Mouse (Mus musculus) liver, postnatal 0 days (tissue): ENCODE measurements around the gene Slc13a5. TPM values are rescaled to one million over a fixed set of nuclear protein-coding genes. Genes with fewer than 3 reads are reported as not detected.

Experiments used
- ATAC-seq: fragments of 200-750 bp; cut with Nextera tagmentation; 2 replicates; pipeline ENCODE4 v1.8.0; 2017; ENCODE audit warnings: mild to moderate bottlenecking, moderate library complexity
- DNase-seq: peaks from one replicate; pipeline ENCODE4 v3.0.0-alpha.2; 2016
- H3K27ac ChIP-seq: fragments of 300-500 bp; sonication (generic); 2 replicates; pipeline ENCODE4 v1.5.1; 2014; ENCODE audit warnings: antibody characterized with exemption, moderate library complexity, mild to moderate bottlenecking, low read depth
- H3K27me3 ChIP-seq: fragments of 300-500 bp; sonication (generic); 2 replicates; pipeline ENCODE4 v1.6.1; 2014; ENCODE audit warnings: low read length, control low read depth, mixed read lengths; ENCODE audit not compliant: insufficient read depth
- H3K36me3 ChIP-seq: fragments of 300-500 bp; sonication (generic); replicated peaks from 2 replicates; pipeline ENCODE4 v1.6.1; 2014; ENCODE audit warnings: mild to moderate bottlenecking, control low read depth, low read length, moderate library complexity, mixed read lengths; ENCODE audit not compliant: insufficient read depth
- H3K4me1 ChIP-seq: fragments of 300-500 bp; sonication (generic); 2 replicates; pipeline ENCODE4 v1.6.1; 2014; ENCODE audit warnings: antibody characterized with exemption, mild to moderate bottlenecking, control low read depth; ENCODE audit not compliant: insufficient read depth
- H3K4me2 ChIP-seq: fragments of 300-500 bp; sonication (generic); 2 replicates; pipeline ENCODE4 v1.6.1; 2014; ENCODE audit warnings: low read depth, mild to moderate bottlenecking, low read length, moderate library complexity, mixed read lengths
- H3K4me3 ChIP-seq: fragments of 300-500 bp; sonication (generic); 2 replicates; pipeline ENCODE4 v1.5.1; 2014; ENCODE audit warnings: low read depth, low read length
- H3K9ac ChIP-seq: fragments of 300-500 bp; sonication (generic); replicated peaks from 2 replicates; pipeline ENCODE4 v1.6.1; 2014; ENCODE audit warnings: mild to moderate bottlenecking, moderate library complexity
- H3K9me3 ChIP-seq: fragments of 300-500 bp; sonication (generic); 2 replicates; pipeline ENCODE4 v1.6.1; 2016; ENCODE audit warnings: mild to moderate bottlenecking, control low read depth, low read length, mixed read lengths
- CTCF ChIP-seq: sonication (generic); IDR thresholded peaks from 2 replicates; pipeline ENCODE4 v1.5.1; 2016; ENCODE audit warnings: antibody characterized with exemption, low read depth
- EP300 ChIP-seq: IDR thresholded peaks from 2 replicates; pipeline ENCODE4 v1.6.1; 2016; ENCODE audit warnings: antibody characterized with exemption, low read depth, mild to moderate bottlenecking
- WGBS: fragments of 180-500 bp; shearing (Covaris S2); extraction: QIAGEN DNeasy Blood & Tissue Kit; methylation state at CpG from one replicate; pipeline ENCODE4 v1.1.7; 2014; ENCODE audit not compliant: insufficient replicate concordance; 5-methylcytosine and 5-hydroxymethylcytosine counted together
- polyA plus RNA-seq: library from polyadenylated mRNA; unstranded; fragments of >200 nt; fragmentation: Nextera tagmentation; extraction: Ambion mirVana; gene quantifications from 2 replicates; pipeline ENCODE4 v1.2.1, GENCODE M21; 2015

The Slc13a5 gene
- not detected in 2 replicates for polyA plus RNA-seq

- ATAC-seq = no peak
- H3K27ac ChIP-seq = no peak within 1 kb of the TSS
- H3K4me3 ChIP-seq = peak within 1 kb of the TSS; percentile 32
- no peak for TF ChIP-seq CTCF
- no peaks in the 10 kb centered on the region for H3K36me3 ChIP-seq
- H3K9me3 ChIP-seq = no peaks in the 10 kb centered on the region
- peaks cover 9% of the 10 kb centered on the region for H3K4me1 ChIP-seq
- peak within 1 kb of the TSS; percentile 67 for H3K4me2 ChIP-seq
- DNase-seq = no peak
- peaks cover 33% of the 10 kb centered on the region for H3K27me3 ChIP-seq
- H3K9ac ChIP-seq = no peak within 1 kb of the TSS
- 4% methylated on average over 36 of the region's 36 CpGs for WGBS
Observed at GRCm38 (mm10) chr11:72266960-72267560, at the start of gene Slc13a5. Gene Slc13a5, minus strand, starts transcription at chr11:72267222.

- Histone ChIP-seq H3K27me3 (peaks cover 23% of the 10 kb centered on the region), H3K4me1 (no peaks in the 10 kb centered on the region), H3K27ac (no peak within 1 kb of the TSS), H3K9ac (no peak within 1 kb of the TSS), H3K36me3 (peaks cover 2% of the 10 kb centered on the region), H3K4me3 (no peak within 1 kb of the TSS), H3K9me3 (no peaks in the 10 kb centered on the region), H3K4me2 (no peak within 1 kb of the TSS)
- DNase-seq (no peak), ATAC-seq (no peak)
- WGBS = 20% methylated on average over 30 of the region's 42 CpGs
- TF ChIP-seq CTCF (no peak), EP300 (no peak)
Observed at GRCm38 (mm10) chr11:72314151-72314895, 47.3 kb upstream of the Slc13a5 start, which contains the start of gene Fbxo39. Gene Fbxo39, plus strand, starts transcription at chr11:72314444.

DNA sequence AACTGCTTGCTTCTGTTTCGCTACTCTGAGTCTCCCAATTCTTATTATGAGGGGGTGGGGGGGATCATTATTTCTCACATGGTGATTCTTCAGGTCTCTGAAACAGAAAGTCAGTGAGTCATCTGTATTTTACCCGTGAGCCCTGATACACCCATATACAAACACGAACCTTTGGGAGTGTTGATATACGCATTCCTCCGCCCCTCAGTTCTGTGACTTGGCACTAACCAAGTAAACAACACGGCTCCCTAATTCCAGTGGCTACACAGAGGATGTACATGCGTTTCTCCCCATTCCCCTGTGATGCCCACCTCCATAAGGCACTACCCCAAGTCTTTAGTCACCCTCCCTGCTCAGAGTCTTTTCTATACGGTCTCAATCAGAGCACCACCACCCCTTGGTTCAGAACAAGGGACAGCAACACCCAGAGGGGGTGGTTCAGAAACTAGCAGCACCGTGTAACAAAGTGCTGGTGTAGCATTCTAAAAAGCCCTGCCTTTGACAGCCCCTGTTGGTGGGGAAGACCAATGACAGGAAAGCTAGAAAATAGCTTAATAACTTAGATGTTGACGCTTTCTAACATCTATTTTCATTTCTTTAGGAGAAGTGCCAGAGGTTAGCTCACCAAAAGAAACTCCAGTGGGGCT lies 44.5 kb upstream of the Slc13a5 start:
- WGBS = 77% methylated on average over 10 of the region's 10 CpGs

DNA sequence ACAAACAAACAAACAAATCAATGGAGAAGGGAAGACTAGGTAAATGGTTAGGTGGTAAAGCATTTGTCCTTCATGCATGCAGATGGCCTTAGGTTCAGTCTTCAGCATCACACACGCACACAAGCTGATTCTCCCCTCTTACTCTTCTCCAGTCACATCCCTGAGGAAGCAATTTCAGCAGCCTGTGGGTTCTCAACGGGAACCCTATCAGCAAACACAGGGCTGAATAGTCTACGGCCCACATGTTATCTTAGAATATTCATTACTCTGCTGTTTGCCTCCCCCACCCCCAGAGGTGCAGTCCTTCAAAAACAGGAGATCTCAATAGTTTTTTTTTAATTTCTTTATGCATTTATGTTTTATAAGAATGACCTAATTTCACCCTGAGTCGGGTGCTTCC lies 43.5 kb upstream of the Slc13a5 start:
- Histone ChIP-seq H3K4me2 (no peak overlapping the region), H3K9ac (no peak overlapping the region), H3K27me3 (peaks cover 21% of the 10 kb centered on the region), H3K27ac (no peak overlapping the region), H3K4me1 (no peaks in the 10 kb centered on the region; the same call in 1 of the 2 replicates), H3K9me3 (no peaks in the 10 kb centered on the region), H3K4me3 (no peak overlapping the region), H3K36me3 (peaks cover 14% of the 10 kb centered on the region)
- TF ChIP-seq CTCF (no peak), EP300 (no peak)
- DNase-seq = no peak
- 61% methylated on average over 4 of the region's 4 CpGs for WGBS
- no peak for ATAC-seq

More for the DNA sequence above, 44.5 kb upstream of the Slc13a5 start:
- no peak for ATAC-seq
- Histone ChIP-seq H3K36me3 (peaks cover 14% of the 10 kb centered on the region), H3K4me1 (no peaks in the 10 kb centered on the region; the same call in 1 of the 2 replicates), H3K27me3 (peaks cover 23% of the 10 kb centered on the region), H3K27ac (no peak overlapping the region), H3K4me2 (no peak overlapping the region), H3K9ac (no peak overlapping the region), H3K9me3 (no peaks in the 10 kb centered on the region), H3K4me3 (no peak overlapping the region)
- no peak for TF ChIP-seq EP300
- no peak for TF ChIP-seq CTCF
- DNase-seq = no peak

- Histone ChIP-seq H3K9me3 (no peaks in the 10 kb centered on the region), H3K36me3 (peaks cover 15% of the 10 kb centered on the region), H3K27me3 (peaks cover 7% of the 10 kb centered on the region), H3K4me2 (no peak overlapping the region), H3K4me1 (no peaks in the 10 kb centered on the region; the same call in 1 of the 2 replicates), H3K4me3 (no peak overlapping the region), H3K27ac (no peak overlapping the region), H3K9ac (no peak overlapping the region)
- 35% methylated on average over 2 of the region's 2 CpGs for WGBS
- TF ChIP-seq CTCF (no peak), EP300 (no peak)
- peak; percentile 35; the same call in 1 of the 2 replicates for ATAC-seq
- DNase-seq = no peak
Observed at GRCm38 (mm10) chr11:72308982-72309381, 42.0 kb upstream of the Slc13a5 start.

DNA sequence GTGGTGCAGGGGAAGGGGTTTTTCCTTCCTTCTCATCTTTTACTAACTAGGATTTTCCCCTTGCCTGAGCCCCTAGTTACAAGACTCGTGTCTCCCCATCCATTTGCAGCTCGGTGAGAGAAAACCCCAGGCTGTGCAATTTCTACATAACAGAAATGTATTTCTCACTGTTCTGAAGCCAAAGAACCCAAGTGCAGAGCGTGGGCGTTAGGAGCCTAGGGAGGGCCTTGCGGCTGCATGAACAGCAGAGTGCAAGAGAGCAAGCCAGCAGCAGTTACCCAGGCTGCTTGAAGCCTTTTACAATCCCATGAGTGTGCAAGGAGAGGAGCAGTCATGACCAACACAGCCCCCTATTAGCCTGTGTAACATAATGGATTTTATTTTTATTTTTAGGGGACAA lies 40.4 kb upstream of the Slc13a5 start:
- Histone ChIP-seq H3K4me2 (no peak overlapping the region), H3K36me3 (peaks cover 17% of the 10 kb centered on the region), H3K4me3 (no peak overlapping the region), H3K4me1 (peaks cover 7% of the 10 kb centered on the region), H3K9ac (no peak overlapping the region), H3K27ac (no peak overlapping the region), H3K9me3 (no peaks in the 10 kb centered on the region), H3K27me3 (no peaks in the 10 kb centered on the region)
- DNase-seq = no peak
- no peak for TF ChIP-seq EP300
- no peak for ATAC-seq
- 84% methylated on average over 5 of the region's 5 CpGs for WGBS
